Mouse (Mus musculus) bone marrow macrophage, adult 2 months (primary cell): Measurements from ENCODE around the gene Hdac10. TPM values are rescaled to one million over a fixed set of nuclear protein-coding genes. Genes with fewer than 3 reads are reported as not detected.
A peak's percentile ranks its signal among the peaks of the same experiment; 100 is the strongest.

Source experiments
- H3K27ac ChIP-seq: 2 replicates; pipeline ENCODE4 v1.5.1; 2012; ENCODE audit warnings: low read depth, low read length; ENCODE audit not compliant: insufficient read depth
- H3K4me1 ChIP-seq: 2 replicates; pipeline ENCODE4 v1.6.1; 2012; ENCODE audit warnings: low read length; ENCODE audit not compliant: control insufficient read depth, insufficient read depth
- H3K4me3 ChIP-seq: 2 replicates; pipeline ENCODE4 v1.5.1; 2012; ENCODE audit warnings: mild to moderate bottlenecking, low read length, moderate library complexity; ENCODE audit not compliant: insufficient read depth
- CTCF ChIP-seq: IDR thresholded peaks from 2 replicates; pipeline ENCODE4 v1.5.1; 2012; ENCODE audit warnings: low read depth, mild to moderate bottlenecking, low read length, moderate library complexity
- POLR2A ChIP-seq: IDR thresholded peaks from 2 replicates; pipeline ENCODE4 v1.6.1; 2012; ENCODE audit warnings: mild to moderate bottlenecking, low read depth, low read length, borderline replicate concordance
- polyA plus RNA-seq: library from polyadenylated mRNA; stranded (reverse); fragments of >200 nt; gene quantifications from 2 replicates; pipeline ENCODE4 v1.2.4, GENCODE M21; 2012; ENCODE audit not compliant: missing spikeins, insufficient read depth, insufficient read length

Hdac10 gene
- polyA plus RNA-seq, 1 experiment = 16.3 TPM

DNA sequence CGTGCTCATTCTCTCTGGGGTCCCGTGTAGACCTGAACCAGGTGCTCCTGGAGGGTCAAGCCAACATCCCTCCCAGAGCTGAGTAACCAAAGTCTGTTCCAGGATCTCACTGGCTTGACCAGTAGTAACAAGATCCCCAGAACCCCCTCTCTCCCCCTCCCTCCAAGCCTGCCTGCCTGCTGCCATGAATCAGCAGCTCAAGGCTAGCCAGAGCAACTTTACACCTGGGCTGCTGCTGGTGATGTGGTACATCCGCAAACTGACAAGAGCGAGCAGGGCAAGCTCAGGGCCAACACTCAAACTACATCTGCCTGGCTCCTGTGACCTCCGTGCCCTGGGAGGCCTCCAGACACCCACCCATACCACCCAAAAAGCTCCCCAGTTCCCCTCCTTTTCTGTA lies 12.9 kb upstream of the Hdac10 start:
- no peak for TF ChIP-seq CTCF
- no peak for TF ChIP-seq POLR2A
- no peaks in the 10 kb centered on the region for H3K4me1 ChIP-seq
- no peak overlapping the region for H3K4me3 ChIP-seq
- no peak overlapping the region for H3K27ac ChIP-seq

DNA sequence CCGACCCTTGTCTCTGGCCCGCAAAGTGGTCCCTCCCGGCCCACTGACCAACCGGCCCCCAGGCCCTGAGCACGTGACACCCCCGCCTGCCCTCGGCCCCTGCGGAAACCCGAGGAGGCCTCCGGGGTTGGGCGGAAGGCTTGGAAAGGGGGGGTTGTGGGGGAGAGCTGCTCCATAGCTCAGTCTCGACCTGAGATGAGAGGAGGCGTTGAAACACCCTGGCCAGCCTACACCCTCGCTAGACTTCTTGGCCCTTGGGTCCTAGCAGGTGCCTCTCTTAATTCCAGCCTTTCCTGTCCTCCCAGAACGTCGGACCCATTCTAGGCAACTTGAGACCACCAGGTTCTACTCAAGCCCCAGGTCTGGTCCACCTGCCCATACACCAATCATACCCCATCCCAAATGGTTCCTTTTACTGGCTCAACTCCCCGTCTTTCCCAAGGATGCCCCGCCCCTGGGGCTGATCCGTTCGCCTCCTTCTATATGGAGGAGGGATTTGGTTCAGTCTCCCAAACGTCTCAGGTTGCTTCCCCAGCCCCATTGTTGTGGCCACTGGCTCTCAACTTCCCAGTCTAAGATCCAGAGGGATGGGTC lies 12.3 kb upstream of the Hdac10 start, which contains the start of gene Mapk12:
Mapk12 (minus strand) TSS at position 45 of the 594 bp plus-strand sequence.
- Histone ChIP-seq H3K4me1 (no peaks in the 10 kb centered on the region), H3K4me3 (peak within 1 kb of the TSS; percentile 29), H3K27ac (no peak within 1 kb of the TSS)
- no peak for TF ChIP-seq CTCF
- TF ChIP-seq POLR2A = no peak

DNA sequence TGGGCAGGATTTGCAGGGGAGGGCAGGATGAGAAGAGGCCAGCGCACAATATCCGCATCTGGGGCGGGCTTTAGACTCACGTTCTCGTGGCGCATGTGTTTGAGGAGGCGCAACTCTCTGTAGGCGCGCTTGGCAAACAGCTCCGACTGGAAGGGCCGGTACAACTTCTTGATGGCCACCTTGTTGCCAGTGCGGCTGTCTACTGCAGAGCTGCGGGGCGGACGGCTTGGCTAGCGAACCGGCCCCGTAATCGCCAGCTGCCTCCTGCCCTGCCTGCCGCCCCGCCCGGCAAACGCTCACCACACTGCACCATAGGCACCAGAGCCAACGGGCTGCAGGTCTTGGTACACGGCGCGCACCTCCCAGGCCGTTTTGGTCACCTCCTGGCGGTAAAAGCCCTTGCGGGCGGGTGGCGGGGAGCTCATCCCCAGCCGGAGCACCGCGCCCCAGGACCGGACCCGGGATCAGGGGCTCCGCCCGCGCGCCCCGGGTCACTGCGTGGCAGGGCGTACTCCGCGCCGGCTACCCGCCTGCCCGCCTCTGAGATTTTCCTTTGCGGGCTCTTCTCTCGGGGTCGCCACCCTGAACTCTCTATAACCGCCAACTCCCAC lies 11.7 kb upstream of the Hdac10 start:
- Histone ChIP-seq H3K4me3 (peak overlapping the region; percentile 29), H3K4me1 (no peaks in the 10 kb centered on the region), H3K27ac (no peak overlapping the region)
- no peak for TF ChIP-seq POLR2A
- no peak for TF ChIP-seq CTCF

DNA sequence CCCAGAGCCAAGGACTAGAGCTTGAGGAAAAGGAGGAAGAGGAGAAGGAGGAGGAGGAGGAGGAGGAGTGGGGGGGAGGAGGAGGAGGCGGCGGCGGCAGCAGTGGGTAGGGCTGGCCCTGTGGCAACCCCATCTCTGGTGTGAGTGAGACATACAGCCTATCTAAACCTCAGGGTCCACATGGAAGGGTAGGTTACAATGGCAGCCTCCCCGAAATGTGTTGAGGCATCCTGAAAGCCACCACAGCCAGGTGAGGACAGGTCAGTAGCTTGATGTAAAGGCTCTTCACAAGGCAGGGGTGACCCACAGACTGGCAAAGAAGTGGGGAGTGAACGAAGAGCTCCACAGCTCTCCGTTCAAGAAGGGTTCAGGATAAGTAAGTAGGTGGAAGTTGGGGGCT lies 10.0 kb upstream of the Hdac10 start:
- no peak overlapping the region for H3K4me3 ChIP-seq
- H3K4me1 ChIP-seq = no peaks in the 10 kb centered on the region
- no peak for TF ChIP-seq POLR2A
- TF ChIP-seq CTCF = no peak
- no peak overlapping the region for H3K27ac ChIP-seq

DNA sequence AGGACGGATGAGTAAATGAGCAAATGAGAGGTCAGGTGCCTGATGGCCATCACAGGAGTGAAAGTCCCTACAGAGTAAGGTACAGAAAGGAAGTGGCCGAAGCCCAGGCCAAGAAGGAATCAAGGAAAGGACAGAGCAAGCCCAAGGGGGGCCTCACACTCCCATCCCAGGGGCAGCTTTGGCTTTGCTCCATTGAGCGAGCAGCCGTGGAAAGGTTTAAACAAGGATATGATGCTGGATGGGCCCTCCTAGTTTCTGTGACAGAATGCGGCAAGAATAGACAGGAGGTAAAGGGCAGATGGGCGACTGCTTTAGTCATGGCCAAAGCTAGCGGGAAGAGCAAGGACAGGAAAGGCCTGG lies 9.5 kb upstream of the Hdac10 start:
- TF ChIP-seq CTCF (no peak), POLR2A (no peak)
- H3K4me1 ChIP-seq = no peaks in the 10 kb centered on the region
- no peak overlapping the region for H3K4me3 ChIP-seq
- no peak overlapping the region for H3K27ac ChIP-seq

DNA sequence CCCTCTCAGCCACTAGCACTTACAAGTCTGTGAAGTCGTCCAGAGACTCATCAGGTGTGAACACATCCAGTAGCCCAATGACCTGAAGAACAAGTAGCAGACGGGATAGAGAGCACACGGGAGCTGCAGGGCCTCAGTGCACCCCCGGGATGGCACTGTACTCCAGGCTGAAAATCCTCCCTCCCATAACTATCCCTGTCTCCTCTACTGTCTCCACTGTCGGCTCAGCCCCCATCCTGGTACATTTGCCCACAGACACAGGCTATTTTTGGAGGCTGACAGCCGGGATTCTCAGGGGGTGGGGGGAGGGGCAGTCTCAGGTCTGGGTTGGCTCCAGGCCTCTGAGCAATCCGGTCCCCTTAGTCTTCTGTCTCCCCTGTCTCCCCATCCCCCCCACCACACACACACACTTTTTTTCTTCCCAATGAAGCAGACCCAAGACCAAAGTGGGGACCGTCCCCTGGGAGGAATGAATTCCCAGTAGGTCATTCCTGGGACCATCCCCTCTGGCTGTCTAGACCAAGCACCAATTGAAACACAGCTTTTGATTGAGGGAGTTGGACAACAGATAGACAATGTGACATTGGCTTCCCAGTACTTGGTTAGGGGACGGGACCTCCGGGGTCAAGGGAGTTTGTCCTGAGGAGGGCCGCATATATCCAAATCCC lies 9.0 kb upstream of the Hdac10 start:
- TF ChIP-seq POLR2A = no peak
- no peak for TF ChIP-seq CTCF
- no peaks in the 10 kb centered on the region for H3K4me1 ChIP-seq
- no peak overlapping the region for H3K27ac ChIP-seq
- no peak overlapping the region for H3K4me3 ChIP-seq

DNA sequence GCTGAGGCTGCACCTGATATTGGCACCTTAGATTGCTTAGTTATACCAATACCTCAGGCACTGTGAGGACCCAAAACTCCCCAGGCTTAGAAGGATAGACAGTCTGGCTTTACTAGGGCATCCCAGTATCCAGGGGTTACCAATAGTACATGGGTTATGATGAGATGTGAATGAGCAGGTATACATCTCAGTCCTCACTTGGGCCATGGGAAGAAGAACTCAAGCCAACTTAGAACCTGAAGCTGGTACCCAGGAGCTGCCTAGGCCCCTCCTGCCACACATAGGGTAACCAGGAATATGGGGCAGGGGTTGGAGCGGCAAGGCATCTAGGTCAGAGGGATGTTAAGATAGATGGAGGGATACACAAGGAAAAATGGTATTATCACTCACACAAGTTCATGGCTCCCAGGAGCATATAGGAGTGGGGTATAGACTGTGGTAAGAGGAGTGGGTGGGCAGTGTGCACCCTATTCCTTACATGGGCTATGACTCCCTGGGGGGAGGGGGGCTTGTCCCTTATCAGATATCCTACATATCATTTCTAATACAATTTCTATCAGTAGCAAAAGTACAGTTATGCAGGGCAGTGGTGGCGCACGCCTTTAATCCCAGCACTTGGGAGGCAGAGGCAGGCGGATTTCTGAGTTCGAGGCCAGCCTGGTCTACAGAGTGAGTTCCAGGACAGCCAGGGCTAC lies 8.1 kb upstream of the Hdac10 start:
- Histone ChIP-seq H3K4me3 (no peak overlapping the region), H3K4me1 (peaks cover 2% of the 10 kb centered on the region), H3K27ac (no peak overlapping the region)
- TF ChIP-seq CTCF (no peak), POLR2A (no peak)

GRCm38 (mm10) chr15:89131316-89131715 lies 2.8 kb upstream of the Hdac10 start:
- TF ChIP-seq POLR2A = no peak
- no peak for TF ChIP-seq CTCF
- Histone ChIP-seq H3K4me3 (no peak overlapping the region), H3K27ac (no peak overlapping the region), H3K4me1 (peaks cover 20% of the 10 kb centered on the region)

- H3K27ac ChIP-seq = no peak overlapping the region
- no peak overlapping the region for H3K4me3 ChIP-seq
- H3K4me1 ChIP-seq = peaks cover 20% of the 10 kb centered on the region
- TF ChIP-seq CTCF = no peak
- TF ChIP-seq POLR2A = no peak
Observed at GRCm38 (mm10) chr15:89130245-89130644, 1.7 kb upstream of the Hdac10 start.

DNA sequence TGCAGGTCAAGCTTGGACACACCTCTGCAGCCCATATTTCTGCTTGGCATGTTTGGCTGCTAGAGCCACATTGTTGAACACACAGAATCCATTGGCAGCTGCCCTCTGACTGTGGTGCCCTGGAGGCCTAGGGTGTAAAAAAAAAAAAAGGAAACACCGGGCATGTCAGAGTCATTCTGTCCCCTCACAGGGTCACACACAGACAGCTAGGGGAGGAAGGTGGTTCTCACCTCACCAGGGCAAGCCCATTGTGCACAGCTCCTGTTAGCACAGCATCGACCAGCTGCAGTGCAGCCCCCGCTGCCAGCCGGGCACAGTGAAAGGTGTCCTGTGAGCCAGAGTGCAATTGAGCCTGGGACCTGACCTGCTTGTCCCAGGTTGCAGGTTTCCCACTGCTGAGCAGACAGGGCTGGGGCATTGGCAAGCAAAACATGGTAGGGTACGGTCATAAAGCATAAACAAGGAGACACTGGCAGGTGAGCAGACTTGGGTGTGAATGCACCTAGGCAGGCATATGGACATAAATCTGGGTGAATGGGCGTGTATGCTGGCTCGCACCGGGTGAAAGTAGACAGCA lies 1.0 kb downstream of the Hdac10 start:
- Histone ChIP-seq H3K27ac (no peak overlapping the region), H3K4me1 (peaks cover 20% of the 10 kb centered on the region), H3K4me3 (peak overlapping the region; percentile 92)
- TF ChIP-seq CTCF = no peak
- no peak for TF ChIP-seq POLR2A
